Mouse (Mus musculus): ENCODE measurements around the gene Mmp20.

Gene Mmp20

GRCm38 (mm10) chr9:7689799-7690198 lies 61.8 kb downstream of the Mmp20 start:
- DNase-seq (ENCODE audit: low read depth, low spot score) = no peak

DNA sequence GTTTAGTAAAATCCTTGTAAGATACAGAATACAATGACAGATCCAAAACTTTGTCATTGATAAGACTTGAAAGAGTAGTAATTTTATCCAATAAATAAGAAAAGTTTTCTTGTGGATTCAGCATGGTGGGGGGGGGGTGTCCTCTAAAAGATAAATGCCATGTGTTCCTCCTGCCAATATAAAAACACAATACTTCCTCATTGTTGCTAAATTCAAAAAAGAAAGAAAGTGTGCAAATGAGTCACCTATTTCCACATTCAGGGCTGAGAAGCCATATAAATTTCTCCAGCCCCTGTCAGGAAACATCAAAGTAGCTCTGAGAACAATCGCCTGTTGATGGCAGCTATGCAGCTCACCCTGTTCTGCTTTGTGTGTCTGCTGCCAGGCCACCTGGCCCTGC lies 63.8 kb downstream of the Mmp20 start, which contains the start of gene Mmp7:
Gene Mmp7 (plus strand): TSS at position 301 of the 400 bp plus-strand sequence.
- DNase-seq (ENCODE audit: low read depth, low spot score) = no peak

GRCm38 (mm10) chr9:7693961-7694360 lies 65.9 kb downstream of the Mmp20 start:
- peak; percentile 23 for DNase-seq (ENCODE audit: low read depth, low spot score)

DNA sequence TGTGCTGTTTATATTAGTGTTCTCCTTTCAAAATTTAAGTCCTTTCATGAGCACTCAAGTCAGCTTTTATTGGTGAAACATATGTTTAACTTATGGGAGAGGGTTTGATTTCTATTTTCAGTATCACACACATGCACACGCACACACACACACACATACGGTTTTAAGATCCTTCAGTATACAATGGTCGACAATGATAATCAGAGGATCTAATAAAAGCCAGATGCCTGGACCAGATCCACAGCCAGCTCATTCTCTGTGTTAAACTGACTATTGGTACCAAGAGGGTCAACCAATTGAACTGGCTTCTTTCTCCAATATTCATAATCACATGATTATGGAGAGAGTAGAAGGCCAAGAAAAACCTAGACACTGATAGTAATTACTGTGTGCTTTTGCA lies 67.6 kb downstream of the Mmp20 start:
- no peak for DNase-seq (ENCODE audit: low read depth, low spot score)

DNA sequence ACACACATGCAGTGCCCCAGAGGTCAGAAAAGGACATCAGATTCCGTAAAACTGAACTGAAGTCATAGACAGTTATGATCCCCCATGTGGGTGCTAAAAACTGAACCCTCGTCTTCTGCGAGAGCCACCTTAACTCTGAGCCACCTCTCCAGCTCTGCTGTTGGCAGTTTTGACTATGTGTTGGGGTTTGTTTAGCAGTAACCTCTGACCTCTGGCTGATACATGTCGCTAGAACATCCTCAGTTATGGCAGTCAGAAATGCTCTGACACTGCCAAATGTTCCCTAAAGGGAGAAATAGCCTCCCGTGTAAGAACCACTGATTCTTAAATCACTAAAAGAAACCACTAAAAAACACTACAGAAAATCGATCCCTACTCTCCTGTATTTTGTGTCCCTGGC lies 80.7 kb downstream of the Mmp20 start:
- DNase-seq (ENCODE audit: low read depth, low spot score) = no peak

GRCm38 (mm10) chr9:7711196-7711595 lies 83.2 kb downstream of the Mmp20 start:
- DNase-seq (ENCODE audit: low read depth, low spot score) = no peak

GRCm38 (mm10) chr9:7714062-7714907 lies 86.3 kb downstream of the Mmp20 start:
- DNase-seq (ENCODE audit: low read depth, low spot score) = peak; percentile 64

DNA sequence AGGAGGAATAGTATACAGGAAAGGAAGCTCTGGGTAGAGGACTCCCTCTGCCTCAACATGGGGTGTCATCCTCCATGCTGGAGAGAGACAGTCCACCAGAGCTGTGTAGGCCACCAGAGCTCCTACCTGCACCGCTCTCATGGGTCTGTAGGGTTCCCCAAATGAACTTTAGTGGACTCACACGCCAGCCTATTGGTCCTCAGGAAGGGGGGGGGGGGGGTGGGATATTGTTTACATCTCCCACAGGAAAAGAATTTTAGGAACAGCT lies 86.8 kb downstream of the Mmp20 start:
- no peak for DNase-seq (ENCODE audit: low read depth, low spot score)

GRCm38 (mm10) chr9:7721543-7721942 lies 93.5 kb downstream of the Mmp20 start:
- no peak for DNase-seq (ENCODE audit: low read depth, low spot score)
